Mouse (Mus musculus): ENCODE measurements around the gene Mcub. TPM values are rescaled to one million over a fixed set of nuclear protein-coding genes. Genes with fewer than 3 reads are reported as not detected.
A peak's percentile ranks its signal among the peaks of the same experiment; 100 is the strongest.

Gene Mcub
- total and polyA plus RNA-seq, 3 experiments = 2.9 to 3.8 (median 3.7) TPM

GRCm38 (mm10) chr3:129878405-129879021 is 91.5 kb downstream of the Mcub start, which contains the start of gene Pla2g12a (continued):
- peak; percentile 86 for TF ChIP-seq USF2 (conservative IDR thresholded peaks at IDR 0.05; ENCODE audit: low read depth, low read length)
- TF ChIP-seq ZKSCAN1 (IDR thresholded peaks at IDR 0.05; ENCODE audit: borderline replicate concordance, low read depth, low read length) = no peak
- no peak; the same call in 1 of the 2 replicates for TF ChIP-seq ELF1 (IDR thresholded peaks at IDR 0.05; ENCODE audit: low read depth, low read length)
- no peak for TF ChIP-seq MAFK (IDR thresholded peaks at IDR 0.05; ENCODE audit: insufficient replicate concordance, low read length)
- no peak for TF ChIP-seq UBTF (IDR thresholded peaks at IDR 0.05; ENCODE audit: low read depth, low read length)
- TF ChIP-seq USF1 (IDR thresholded peaks at IDR 0.05; ENCODE audit: low read depth, low read length) = peak; percentile 92
- TF ChIP-seq TCF12 (IDR thresholded peaks at IDR 0.05; ENCODE audit: low read depth, low read length) = no peak
- no peak; the same call in 1 of the 2 replicates for TF ChIP-seq MEF2A (IDR thresholded peaks at IDR 0.05; ENCODE audit: borderline replicate concordance, low read depth, low read length)
- no peak for TF ChIP-seq ETS1 (conservative IDR thresholded peaks at IDR 0.05; ENCODE audit: low read depth, low read length)
- no peak for TF ChIP-seq MAZ (IDR thresholded peaks at IDR 0.05; ENCODE audit: low read depth, low read length)
- no peak for TF ChIP-seq CTCF (conservative IDR thresholded peaks at IDR 0.05 in 1 of 2, IDR thresholded peaks at IDR 0.05 in 1 of 2; ENCODE audit: low read depth in 2 of 2, low read length in 2 of 2)
- no peak for TF ChIP-seq ZMIZ1 (IDR thresholded peaks at IDR 0.05; ENCODE audit: low read depth, low read length)
- no peak for TF ChIP-seq EP300 (IDR thresholded peaks at IDR 0.05; ENCODE audit: low read length)
- no peak for TF ChIP-seq SIN3A (IDR thresholded peaks at IDR 0.05; ENCODE audit: low read length)
- no peak for TF ChIP-seq CHD1 (IDR thresholded peaks at IDR 0.05; ENCODE audit: low read depth, low read length)
- TF ChIP-seq MAX (IDR thresholded peaks at IDR 0.05; ENCODE audit: low read length) = peak; percentile 97
- no peak for TF ChIP-seq CHD2 (IDR thresholded peaks at IDR 0.05; ENCODE audit: low read length)
- TF ChIP-seq IRF4 (IDR thresholded peaks at IDR 0.05; ENCODE audit: low read depth, low read length) = no peak
- TF ChIP-seq ZC3H11A (IDR thresholded peaks at IDR 0.05; ENCODE audit: low read depth, low read length) = no peak
- TF ChIP-seq NELFE (IDR thresholded peaks at IDR 0.05; ENCODE audit: low read depth, low read length) = peak; percentile 62
- TF ChIP-seq MXI1 (IDR thresholded peaks at IDR 0.05; ENCODE audit: low read depth, low read length) = peak; percentile 91

GRCm38 (mm10) chr3:129877327-129877726 is 92.7 kb downstream of the Mcub start:
- no peak for TF ChIP-seq NRF1 (IDR thresholded peaks at IDR 0.05; ENCODE audit: low read depth, low read length)
- no peak for TF ChIP-seq MAX (IDR thresholded peaks at IDR 0.05; ENCODE audit: low read length)
- no peak for TF ChIP-seq MXI1 (IDR thresholded peaks at IDR 0.05; ENCODE audit: low read depth, low read length)
- no peak for TF ChIP-seq UBTF (IDR thresholded peaks at IDR 0.05; ENCODE audit: low read depth, low read length)
- no peak for TF ChIP-seq RAD21 (IDR thresholded peaks at IDR 0.05; ENCODE audit: low read depth, low read length)
- no peak for TF ChIP-seq KAT2A (IDR thresholded peaks at IDR 0.05; ENCODE audit: insufficient replicate concordance, low read length)
- no peak for TF ChIP-seq ZMIZ1 (IDR thresholded peaks at IDR 0.05; ENCODE audit: low read depth, low read length)
- no peak for TF ChIP-seq MAFK (IDR thresholded peaks at IDR 0.05; ENCODE audit: insufficient replicate concordance, low read length)
- no peak for TF ChIP-seq TBP (conservative IDR thresholded peaks at IDR 0.05; ENCODE audit: low read depth, low read length)
- no peak for TF ChIP-seq SMC3 (IDR thresholded peaks at IDR 0.05; ENCODE audit: low read depth, low read length)
- TF ChIP-seq CHD1 (IDR thresholded peaks at IDR 0.05; ENCODE audit: low read depth, low read length) = no peak
- no peak for TF ChIP-seq MYC (IDR thresholded peaks at IDR 0.05; ENCODE audit: low read depth, low read length)
- no peak for TF ChIP-seq ZNF384 (IDR thresholded peaks at IDR 0.05; ENCODE audit: low read depth, low read length)
- TF ChIP-seq CTCF (conservative IDR thresholded peaks at IDR 0.05 in 1 of 2, IDR thresholded peaks at IDR 0.05 in 1 of 2; ENCODE audit: low read depth in 2 of 2, low read length in 2 of 2) = no peak
- no peak for TF ChIP-seq TCF12 (IDR thresholded peaks at IDR 0.05; ENCODE audit: low read depth, low read length)
- no peak for TF ChIP-seq NELFE (IDR thresholded peaks at IDR 0.05; ENCODE audit: low read depth, low read length)
- no peak for TF ChIP-seq JUN (IDR thresholded peaks at IDR 0.05; ENCODE audit: insufficient read depth, low read depth, low read length)
- TF ChIP-seq GABPA (IDR thresholded peaks at IDR 0.05; ENCODE audit: insufficient replicate concordance, low read depth, low read length) = no peak
- Histone ChIP-seq H3K9ac (ENCODE audit: insufficient read depth, low read depth) (no peak overlapping the region), H3K4me2 (ENCODE audit: insufficient read depth, low read depth, poor library complexity, severe bottlenecking) (0 out of 2 replicates have a peak overlapping the region, but pooled peaks have one; percentile 6), H3K36me3 (replicated peaks in 1 of 2; ENCODE audit: control insufficient read depth in 1 of 2, insufficient read depth in 1 of 2, low read length in 1 of 2) (peaks cover 0 to 4% of the 10 kb centered on the region in 2 experiments), H3K27ac (ENCODE audit: insufficient read depth, low read depth) (no peak overlapping the region), H3K4me3 (replicated peaks in 1 of 3; ENCODE audit: low read depth in 2 of 3, low read length in 2 of 3, poor library complexity in 1 of 3) (no peak overlapping the region), H3K4me1 (ENCODE audit: control insufficient read depth in 1 of 2, insufficient read depth in 2 of 2) (peaks cover 19 to 41% of the 10 kb centered on the region in 2 experiments; a peak in 3 of 4 replicates), H3K9me3 (replicated peaks; ENCODE audit: low read length) (no peaks in the 10 kb centered on the region), H3K79me2 (replicated peaks; ENCODE audit: control insufficient read depth, extremely low read depth, insufficient read depth, poor library complexity, severe bottlenecking) (peaks cover 7% of the 10 kb centered on the region; the same call in 1 of the 2 replicates), H3K27me3 (replicated peaks) (no peaks in the 10 kb centered on the region)
- no peak for DNase-seq (ENCODE audit: extremely low read depth)
- in situ Hi-C loops (cut with MboI; ENCODE audit: low pct_ligation_motif_present, low pct_unique_long_range_greater_than_20kb, low sequenced_read_pairs) (no loop called here), dilution Hi-C loops (cut with MboI; ENCODE audit: extremely low pct_ligation_motif_present, extremely low pct_unique_long_range_greater_than_20kb, low sequenced_read_pairs) (no loop called here)
